Mouse (Mus musculus): Measurements from ENCODE around the gene Ctu1.
"Not testable (repeated sequence)": the region's sequence is repeated elsewhere in the genome, so short reads cannot be mapped to it uniquely, and the experiment has no call there.

Gene Ctu1

GRCm38 (mm10) chr7:43671809-43672580, at the start of gene Ctu1:
Gene Ctu1 (plus strand): TSS chr7:43672016.
- DNase-seq (ENCODE audit: low spot score in 2 of 2): peak; percentile 58 to 79

GRCm38 (mm10) chr7:43622927-43623326, 48.9 kb upstream of the Ctu1 start:
- no peak for DNase-seq (ENCODE audit: low spot score in 2 of 2)

- DNase-seq (ENCODE audit: low spot score in 2 of 2): no peak
Measured at GRCm38 (mm10) chr7:43623819-43624218, 48.0 kb upstream of the Ctu1 start.

GRCm38 (mm10) chr7:43625065-43625464, 46.8 kb upstream of the Ctu1 start:
- DNase-seq (ENCODE audit: low spot score in 2 of 2): no peak

GRCm38 (mm10) chr7:43625794-43626422, 45.9 kb upstream of the Ctu1 start:
- DNase-seq (ENCODE audit: low spot score in 2 of 2): no peak

GRCm38 (mm10) chr7:43633940-43634339, 37.9 kb upstream of the Ctu1 start:
- DNase-seq (ENCODE audit: low spot score in 2 of 2): no peak

- no peak for DNase-seq (ENCODE audit: low spot score in 2 of 2)
Measured at GRCm38 (mm10) chr7:43634500-43634899, 37.3 kb upstream of the Ctu1 start, which contains the start of gene Ceacam18. Gene Ceacam18 (plus strand): TSS chr7:43634707.

- DNase-seq (ENCODE audit: low spot score in 2 of 2): no peak
Measured at GRCm38 (mm10) chr7:43636194-43636593, 35.6 kb upstream of the Ctu1 start.

- no peak for DNase-seq (ENCODE audit: low spot score in 2 of 2)
Measured at GRCm38 (mm10) chr7:43637118-43637517, 34.7 kb upstream of the Ctu1 start.

- DNase-seq (ENCODE audit: low spot score in 2 of 2): no peak
Measured at GRCm38 (mm10) chr7:43642587-43642986, 29.2 kb upstream of the Ctu1 start.

- no peak for DNase-seq (ENCODE audit: low spot score in 2 of 2)
Measured at GRCm38 (mm10) chr7:43643046-43643652, 28.7 kb upstream of the Ctu1 start.

- DNase-seq (ENCODE audit: low spot score in 2 of 2): no peak
Measured at GRCm38 (mm10) chr7:43652683-43653082, 19.1 kb upstream of the Ctu1 start.

GRCm38 (mm10) chr7:43654519-43654918, 17.3 kb upstream of the Ctu1 start:
- DNase-seq (ENCODE audit: low spot score in 2 of 2): no peak

GRCm38 (mm10) chr7:43656232-43656631, 15.6 kb upstream of the Ctu1 start:
- no peak for DNase-seq (ENCODE audit: low spot score in 2 of 2)

- DNase-seq (ENCODE audit: low spot score in 2 of 2): no peak
Measured at GRCm38 (mm10) chr7:43660002-43660401, 11.8 kb upstream of the Ctu1 start, which contains the start of gene Siglece. Gene Siglece (minus strand): TSS chr7:43660161.

GRCm38 (mm10) chr7:43662804-43663203, 9.0 kb upstream of the Ctu1 start:
- DNase-seq (ENCODE audit: low spot score in 2 of 2): no peak

- DNase-seq (ENCODE audit: low spot score in 2 of 2): not testable (repeated sequence)
Measured at GRCm38 (mm10) chr7:43667221-43667620, 4.6 kb upstream of the Ctu1 start.

- DNase-seq (ENCODE audit: low spot score in 2 of 2): no peak
Measured at GRCm38 (mm10) chr7:43668582-43668981, 3.2 kb upstream of the Ctu1 start.

GRCm38 (mm10) chr7:43671064-43671808, 580 bp upstream of the Ctu1 start:
- no peak for DNase-seq (ENCODE audit: low spot score in 2 of 2)

GRCm38 (mm10) chr7:43672581-43673260, 905 bp downstream of the Ctu1 start:
- no peak for DNase-seq (ENCODE audit: low spot score in 2 of 2)

GRCm38 (mm10) chr7:43675091-43675490, 3.3 kb downstream of the Ctu1 start:
- no peak for DNase-seq (ENCODE audit: low spot score in 2 of 2)

All from cerebellum, postnatal 4 days (tissue).